Mouse (Mus musculus): ENCODE measurements around the gene Slc22a20. TPM values are rescaled to one million over a fixed set of nuclear protein-coding genes. Genes with fewer than 3 reads are reported as not detected.

Gene Slc22a20
- polyA plus RNA-seq, 1 experiment from 2014 or later: not detected

DNA sequence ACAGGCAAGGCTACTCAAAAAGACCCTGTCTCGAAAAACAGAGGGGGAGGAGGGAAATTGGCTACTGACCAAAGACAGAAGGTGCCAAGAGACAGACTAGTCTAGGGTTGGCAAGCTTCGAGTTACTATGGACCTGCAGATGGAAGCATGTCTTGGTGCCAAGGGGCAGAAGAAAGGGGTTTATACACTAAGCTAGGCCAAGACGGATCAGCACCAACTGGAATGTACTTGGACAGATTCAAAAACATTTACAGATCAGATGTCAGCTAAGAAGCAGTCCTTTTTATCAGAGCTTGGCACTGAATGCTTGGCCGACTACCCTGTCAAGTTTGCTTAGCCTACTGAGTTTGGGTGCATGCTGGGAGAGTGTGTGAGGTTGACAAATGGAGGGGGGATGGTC lies 10.3 kb downstream of the Slc22a20 start:
- ATAC-seq (ENCODE audit: low FRiP score) (peak; percentile 57; the same call in 1 of the 2 replicates), DNase-seq (ENCODE audit: low spot score) (peak; percentile 65)
- Histone ChIP-seq H3K4me3 (replicated peaks; ENCODE audit: low read length) (no peak overlapping the region), H3K4me2 (replicated peaks) (no peak overlapping the region), H3K9ac (no peak overlapping the region), H3K27me3 (ENCODE audit: control insufficient read depth, insufficient read depth, low read length) (no peaks in the 10 kb centered on the region), H3K27ac (no peak overlapping the region), H3K4me1 (replicated peaks; ENCODE audit: control insufficient read depth, insufficient read depth, low read length) (no peaks in the 10 kb centered on the region), H3K36me3 (replicated peaks; ENCODE audit: control insufficient read depth, insufficient read depth) (no peaks in the 10 kb centered on the region), H3K9me3 (ENCODE audit: control insufficient read depth, low read length) (no peaks in the 10 kb centered on the region)
- WGBS: 71% methylated on average over 4 of the region's 4 CpGs

DNA sequence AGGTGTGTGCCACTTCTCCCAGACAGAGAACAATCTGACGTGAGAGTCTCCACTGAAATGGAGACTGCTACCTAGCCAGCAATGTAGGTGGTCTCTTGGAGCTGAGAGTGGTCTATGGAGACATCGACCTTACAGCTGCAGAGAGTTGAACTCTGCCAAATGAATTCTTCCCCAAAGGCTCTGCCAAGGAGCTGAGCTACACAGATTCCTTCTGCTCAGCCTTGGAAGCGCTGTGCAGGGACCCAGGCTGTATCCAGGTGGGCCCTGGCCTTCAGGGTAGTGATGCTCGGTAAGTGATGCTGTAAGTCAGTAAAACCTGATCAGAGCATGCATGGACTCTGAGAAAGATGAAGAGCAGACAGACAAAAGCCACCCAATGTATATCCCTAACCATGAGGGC lies 10.8 kb downstream of the Slc22a20 start:
- no peaks in the 10 kb centered on the region for H3K4me1 ChIP-seq (replicated peaks; ENCODE audit: control insufficient read depth, insufficient read depth, low read length)
- ATAC-seq (ENCODE audit: low FRiP score) (no peak), DNase-seq (ENCODE audit: low spot score) (no peak)
- H3K9me3 ChIP-seq (ENCODE audit: control insufficient read depth, low read length): no peaks in the 10 kb centered on the region
- H3K36me3 ChIP-seq (replicated peaks; ENCODE audit: control insufficient read depth, insufficient read depth): no peaks in the 10 kb centered on the region
- no peak overlapping the region for H3K4me3 ChIP-seq (replicated peaks; ENCODE audit: low read length)
- H3K4me2 ChIP-seq (replicated peaks): no peak overlapping the region
- no peaks in the 10 kb centered on the region for H3K27me3 ChIP-seq (ENCODE audit: control insufficient read depth, insufficient read depth, low read length)
- no peak overlapping the region for H3K27ac ChIP-seq
- H3K9ac ChIP-seq: no peak overlapping the region
- WGBS: 72% methylated on average over 4 of the region's 4 CpGs

DNA sequence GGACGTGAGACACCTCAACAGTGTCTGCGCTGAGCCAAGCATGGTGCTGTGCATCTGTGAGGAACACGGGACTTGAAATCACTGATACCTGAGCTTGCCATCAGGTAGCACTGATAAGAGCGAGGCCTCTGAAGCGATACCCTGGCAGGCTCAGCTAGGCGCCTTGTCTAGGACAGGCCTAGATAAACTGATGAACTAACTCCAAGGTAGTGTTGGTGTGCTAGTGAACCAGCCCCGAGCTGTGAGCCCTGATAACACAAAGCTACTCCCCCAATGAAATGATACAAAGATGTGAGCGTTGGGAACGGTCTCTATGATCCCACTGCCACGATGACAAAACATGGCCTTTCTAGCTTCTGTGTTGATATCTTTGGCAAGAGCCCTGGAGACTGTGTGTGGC lies 18.3 kb downstream of the Slc22a20 start:
- H3K27ac ChIP-seq: no peak overlapping the region
- H3K4me2 ChIP-seq (replicated peaks): no peak overlapping the region
- no peaks in the 10 kb centered on the region for H3K36me3 ChIP-seq (replicated peaks; ENCODE audit: control insufficient read depth, insufficient read depth)
- H3K4me1 ChIP-seq (replicated peaks; ENCODE audit: control insufficient read depth, insufficient read depth, low read length): peaks cover 12% of the 10 kb centered on the region; the same call in 1 of the 2 replicates
- ATAC-seq (ENCODE audit: low FRiP score) (no peak), DNase-seq (ENCODE audit: low spot score) (no peak)
- H3K9ac ChIP-seq: no peak overlapping the region
- no peaks in the 10 kb centered on the region for H3K9me3 ChIP-seq (ENCODE audit: control insufficient read depth, low read length)
- 90% methylated on average over 10 of the region's 10 CpGs for WGBS
- H3K4me3 ChIP-seq (replicated peaks; ENCODE audit: low read length): no peak overlapping the region
- H3K27me3 ChIP-seq (ENCODE audit: control insufficient read depth, insufficient read depth, low read length): no peaks in the 10 kb centered on the region

GRCm38 (mm10) chr19:5966786-5967185 lies 19.2 kb downstream of the Slc22a20 start:
- no peaks in the 10 kb centered on the region for H3K36me3 ChIP-seq (replicated peaks; ENCODE audit: control insufficient read depth, insufficient read depth)
- ATAC-seq (ENCODE audit: low FRiP score) (no peak), DNase-seq (ENCODE audit: low spot score) (no peak)
- H3K9me3 ChIP-seq (ENCODE audit: control insufficient read depth, low read length): no peaks in the 10 kb centered on the region
- H3K27me3 ChIP-seq (ENCODE audit: control insufficient read depth, insufficient read depth, low read length): no peaks in the 10 kb centered on the region
- no peak overlapping the region for H3K9ac ChIP-seq
- H3K4me2 ChIP-seq (replicated peaks): no peak overlapping the region
- H3K4me3 ChIP-seq (replicated peaks; ENCODE audit: low read length): no peak overlapping the region
- no peak overlapping the region for H3K27ac ChIP-seq
- H3K4me1 ChIP-seq (replicated peaks; ENCODE audit: control insufficient read depth, insufficient read depth, low read length): peaks cover 12% of the 10 kb centered on the region; the same call in 1 of the 2 replicates
- 75% methylated on average over 6 of the region's 6 CpGs for WGBS

DNA sequence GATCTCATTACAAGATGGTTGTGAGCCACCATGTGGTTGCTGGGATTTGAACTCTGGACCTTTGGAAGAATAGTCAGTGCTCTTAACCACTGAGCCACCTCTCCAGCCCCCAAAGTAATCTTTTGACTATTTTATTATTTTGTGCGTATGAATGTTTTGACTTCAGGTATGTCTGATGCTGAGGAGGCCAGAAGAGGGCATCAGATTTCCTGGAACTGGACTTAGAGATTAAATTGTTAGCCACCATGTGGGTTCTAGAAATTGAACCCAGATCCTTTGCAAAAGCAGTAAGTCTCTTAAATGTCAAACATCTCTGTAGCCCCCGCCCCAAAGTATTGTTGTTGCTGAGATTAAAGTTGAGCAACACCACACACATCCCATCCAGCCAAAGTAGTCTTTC lies 20.0 kb downstream of the Slc22a20 start:
- Histone ChIP-seq H3K4me2 (replicated peaks) (no peak overlapping the region), H3K4me3 (replicated peaks; ENCODE audit: low read length) (no peak overlapping the region), H3K4me1 (replicated peaks; ENCODE audit: control insufficient read depth, insufficient read depth, low read length) (peaks cover 12% of the 10 kb centered on the region; the same call in 1 of the 2 replicates), H3K27ac (no peak overlapping the region), H3K27me3 (ENCODE audit: control insufficient read depth, insufficient read depth, low read length) (no peaks in the 10 kb centered on the region), H3K9ac (no peak overlapping the region), H3K36me3 (replicated peaks; ENCODE audit: control insufficient read depth, insufficient read depth) (no peaks in the 10 kb centered on the region), H3K9me3 (ENCODE audit: control insufficient read depth, low read length) (no peaks in the 10 kb centered on the region)
- ATAC-seq (ENCODE audit: low FRiP score) (no peak), DNase-seq (ENCODE audit: low spot score) (no peak)
- 93% methylated on average over 2 of the region's 2 CpGs for WGBS

GRCm38 (mm10) chr19:5965280-5965679 lies 20.7 kb downstream of the Slc22a20 start:
- DNase-seq (ENCODE audit: low spot score) (peak; percentile 89), ATAC-seq (ENCODE audit: low FRiP score) (no peak)
- Histone ChIP-seq H3K27me3 (ENCODE audit: control insufficient read depth, insufficient read depth, low read length) (no peaks in the 10 kb centered on the region), H3K9me3 (ENCODE audit: control insufficient read depth, low read length) (no peaks in the 10 kb centered on the region), H3K4me3 (replicated peaks; ENCODE audit: low read length) (no peak overlapping the region), H3K36me3 (replicated peaks; ENCODE audit: control insufficient read depth, insufficient read depth) (no peaks in the 10 kb centered on the region), H3K4me1 (replicated peaks; ENCODE audit: control insufficient read depth, insufficient read depth, low read length) (peaks cover 12% of the 10 kb centered on the region; the same call in 1 of the 2 replicates), H3K4me2 (replicated peaks) (no peak overlapping the region), H3K9ac (no peak overlapping the region), H3K27ac (no peak overlapping the region)
- 10% methylated on average over 4 of the region's 4 CpGs for WGBS

- H3K4me1 ChIP-seq (replicated peaks; ENCODE audit: control insufficient read depth, insufficient read depth, low read length): peaks cover 12% of the 10 kb centered on the region; the same call in 1 of the 2 replicates
- H3K9me3 ChIP-seq (ENCODE audit: control insufficient read depth, low read length): no peaks in the 10 kb centered on the region
- DNase-seq (ENCODE audit: low spot score): no peak
- no peaks in the 10 kb centered on the region for H3K27me3 ChIP-seq (ENCODE audit: control insufficient read depth, insufficient read depth, low read length)
- no peak for ATAC-seq (ENCODE audit: low FRiP score)
- peak overlapping the region; percentile 66 for H3K4me3 ChIP-seq (replicated peaks; ENCODE audit: low read length)
- peak overlapping the region; percentile 79; the same call in 1 of the 2 replicates for H3K9ac ChIP-seq
- 86% methylated on average over 2 of the region's 2 CpGs for WGBS
- peak overlapping the region; percentile 99 for H3K4me2 ChIP-seq (replicated peaks)
- H3K36me3 ChIP-seq (replicated peaks; ENCODE audit: control insufficient read depth, insufficient read depth): no peaks in the 10 kb centered on the region
- H3K27ac ChIP-seq: no peak overlapping the region
Measured at GRCm38 (mm10) chr19:5964804-5965203, 21.1 kb downstream of the Slc22a20 start.

GRCm38 (mm10) chr19:5963883-5964562 lies 21.9 kb downstream of the Slc22a20 start, which contains the start of gene Pola2:
TSS of gene Pola2 (minus strand) at chr19:5964202.
- Histone ChIP-seq H3K9me3 (ENCODE audit: control insufficient read depth, low read length) (no peaks in the 10 kb centered on the region), H3K27ac (peak within 1 kb of the TSS; percentile 22; the same call in 1 of the 2 replicates), H3K4me2 (replicated peaks) (peak within 1 kb of the TSS; percentile 99), H3K9ac (peak within 1 kb of the TSS; percentile 79), H3K36me3 (replicated peaks; ENCODE audit: control insufficient read depth, insufficient read depth) (no peaks in the 10 kb centered on the region), H3K4me1 (replicated peaks; ENCODE audit: control insufficient read depth, insufficient read depth, low read length) (peaks cover 12% of the 10 kb centered on the region; the same call in 1 of the 2 replicates), H3K4me3 (replicated peaks; ENCODE audit: low read length) (peak within 1 kb of the TSS; percentile 66), H3K27me3 (ENCODE audit: control insufficient read depth, insufficient read depth, low read length) (no peaks in the 10 kb centered on the region)
- WGBS: under 1% methylated on average over 50 of the region's 50 CpGs
- DNase-seq (ENCODE audit: low spot score) (peak; percentile 94), ATAC-seq (ENCODE audit: low FRiP score) (peak; percentile 89)

GRCm38 (mm10) chr19:5962651-5963050 lies 23.3 kb downstream of the Slc22a20 start:
- peaks cover 8% of the 10 kb centered on the region; the same call in 1 of the 2 replicates for H3K36me3 ChIP-seq (replicated peaks; ENCODE audit: control insufficient read depth, insufficient read depth)
- no peak for ATAC-seq (ENCODE audit: low FRiP score)
- H3K9me3 ChIP-seq (ENCODE audit: control insufficient read depth, low read length): no peaks in the 10 kb centered on the region
- WGBS: 36% methylated on average over 1 of the region's 1 CpGs
- H3K9ac ChIP-seq: no peak overlapping the region
- peak overlapping the region; percentile 99 for H3K4me2 ChIP-seq (replicated peaks)
- H3K27me3 ChIP-seq (ENCODE audit: control insufficient read depth, insufficient read depth, low read length): no peaks in the 10 kb centered on the region
- no peak for DNase-seq (ENCODE audit: low spot score)
- H3K4me1 ChIP-seq (replicated peaks; ENCODE audit: control insufficient read depth, insufficient read depth, low read length): peaks cover 12% of the 10 kb centered on the region; the same call in 1 of the 2 replicates
- no peak overlapping the region for H3K27ac ChIP-seq
- H3K4me3 ChIP-seq (replicated peaks; ENCODE audit: low read length): peak overlapping the region; percentile 66; the same call in 1 of the 2 replicates
